ENCODE assay signal across 8 mouse cellular contexts in the genomic region with DNA sequence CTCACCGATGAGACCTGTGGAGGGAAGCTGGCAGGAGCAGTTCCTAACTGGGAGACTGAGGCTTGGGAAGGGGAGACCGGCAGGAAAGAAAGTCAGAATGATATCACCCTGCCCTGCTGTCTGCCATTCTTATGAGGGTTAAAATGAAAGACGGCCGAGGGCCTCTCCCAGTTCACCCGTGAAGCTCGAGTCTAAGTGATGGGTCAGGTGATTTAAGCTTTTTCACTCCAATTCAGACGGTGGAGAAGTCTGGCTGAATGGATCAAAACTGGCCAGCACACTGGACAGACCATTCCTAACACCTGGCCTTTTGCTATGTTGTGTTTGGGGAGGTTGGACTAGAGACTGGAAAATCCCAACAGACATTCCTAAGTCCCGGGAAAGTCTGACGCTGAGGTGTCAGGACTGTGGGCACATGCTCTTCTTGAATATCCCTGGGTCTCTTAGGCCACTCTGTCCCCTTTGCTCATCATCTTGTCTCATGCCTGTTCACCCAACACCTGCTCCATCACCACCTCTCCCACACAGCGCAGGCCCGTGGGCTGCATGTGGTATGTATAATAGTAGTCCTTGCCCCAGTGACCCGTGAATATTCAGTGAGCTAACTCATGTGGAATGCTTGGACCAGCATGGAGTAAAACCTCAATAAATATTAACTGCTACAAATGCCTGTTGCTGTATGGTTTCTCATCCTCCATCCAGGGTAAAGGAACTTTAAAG. TPM values are rescaled to one million over a fixed set of nuclear protein-coding genes. Genes with fewer than 3 reads are reported as not detected.
A peak's percentile ranks its signal among the peaks of the same experiment; 100 is the strongest.
DNase-seq lines count a peak whose midpoint lies in the region; ATAC-seq and TF ChIP-seq lines count a peak whose summit lies in the region.
"Had no signal": no experiment of that assay in that cellular context is flagged by ENCODE, and none has a peak within 500 bp of the region (broad histone marks: within the 10 kb centered on the region; RNA-seq: fewer than 3 reads in every experiment).

No protein-coding gene starts in this region.

- H3K4me3 ChIP-seq in G1E (ENCODE audit: low read depth, low read length) = peak overlapping the region; percentile 69
- H3K4me3 ChIP-seq in heart, embryonic 14.5 days (ENCODE audit: control insufficient read depth in 1 of 2, insufficient read depth in 1 of 2, low read depth in 1 of 2, low read length in 2 of 2) = peak overlapping the region; percentile 42 to 45
- H3K4me3 ChIP-seq in neural tube, embryonic 13.5 days = peak overlapping the region; percentile 42

- peak overlapping the region; percentile 98 to 100 for H3K27ac ChIP-seq in heart, embryonic 14.5 days (replicated peaks in 1 of 2; ENCODE audit: control insufficient read depth in 1 of 2, insufficient read depth in 1 of 2, low read depth in 2 of 2, low read length in 2 of 2)
- peak overlapping the region; percentile 92 for H3K27ac ChIP-seq in neural tube, embryonic 13.5 days (replicated peaks)

- H3K27me3 ChIP-seq in G1E (ENCODE audit: insufficient read depth, low read length) = peaks cover 33% of the 10 kb centered on the region
- no peaks in the 10 kb centered on the region for H3K27me3 ChIP-seq in heart, embryonic 14.5 days (ENCODE audit: control insufficient read depth, insufficient read depth, low read length)
- no peaks in the 10 kb centered on the region for H3K27me3 ChIP-seq in neural tube, embryonic 13.5 days

- no peaks in the 10 kb centered on the region for H3K36me3 ChIP-seq in G1E (replicated peaks)
- no peaks in the 10 kb centered on the region for H3K36me3 ChIP-seq in heart, embryonic 14.5 days (ENCODE audit: control insufficient read depth, insufficient read depth, low read length)
- H3K36me3 ChIP-seq in neural tube, embryonic 13.5 days = no peaks in the 10 kb centered on the region

- H3K4me1 ChIP-seq in G1E (ENCODE audit: insufficient read depth, low read depth, low read length) = peaks cover 62% of the 10 kb centered on the region
- peaks cover 54 to 64% of the 10 kb centered on the region in 2 experiments for H3K4me1 ChIP-seq in heart, embryonic 14.5 days (ENCODE audit: control insufficient read depth in 2 of 2, insufficient read depth in 2 of 2, low read length in 2 of 2)
- H3K4me1 ChIP-seq in neural tube, embryonic 13.5 days (replicated peaks) = peaks cover 62% of the 10 kb centered on the region

- no peak for DNase-seq in G1E (ENCODE audit: low spot score)
- DNase-seq in kidney, postnatal 4 days = peak; percentile 49 to 74
- DNase-seq in thymus, postnatal 14 days = no peak
- DNase-seq in adrenal gland, adult 8-10 months = no peak

- no peaks in the 10 kb centered on the region for H3K9me3 ChIP-seq in G1E (replicated peaks)
- no peaks in the 10 kb centered on the region for H3K9me3 ChIP-seq in heart, embryonic 14.5 days (ENCODE audit: control insufficient read depth, low read length)
- H3K9me3 ChIP-seq in neural tube, embryonic 13.5 days = no peaks in the 10 kb centered on the region

- peak overlapping the region; percentile 77 for H3K4me2 ChIP-seq in heart, embryonic 14.5 days (ENCODE audit: low read length)
- peak overlapping the region; percentile 73 for H3K4me2 ChIP-seq in neural tube, embryonic 13.5 days

- ATAC-seq in CD4-positive, CD25-positive, alpha-beta regulatory T cell, adult 4 months = peak; percentile 38
- ATAC-seq in G1E (ENCODE audit: extremely low read depth, insufficient number of reproducible peaks, low FRiP score, poor library complexity, severe bottlenecking) = no peak
- ATAC-seq in heart, embryonic 14.5 days (ENCODE audit: insufficient number of reproducible peaks, insufficient read depth, low FRiP score, low read depth) = no peak
- 0 out of 2 replicates have a peak, but pooled peaks have one; percentile 1 for ATAC-seq in neural tube, embryonic 13.5 days (ENCODE audit: low read depth)

- H3K9ac ChIP-seq in heart, embryonic 14.5 days (ENCODE audit: low read length) = peak overlapping the region; percentile 82
- H3K9ac ChIP-seq in neural tube, embryonic 13.5 days = peak overlapping the region; percentile 66

- 9% methylated on average over 12 of the region's 12 CpGs for WGBS in heart, embryonic 14.5 days
- WGBS in neural tube, embryonic 13.5 days = 24% methylated on average over 12 of the region's 12 CpGs

- no peak for TF ChIP-seq CTCF in G1E (IDR thresholded peaks at IDR 0.05; ENCODE audit: low read depth, low read length)

RNA-seq across cellular contexts. Expression of a gene that starts 11.4 kb away (rescaled TPM):
- not detected for polyA plus RNA-seq in CD4-positive, CD25-positive, alpha-beta regulatory T cell, adult 4 months (2017; shearing (Covaris generic))
- total RNA-seq in G1E (2014; fragmentation: Nextera tagmentation) (not detected in 2 replicates), G1E (2017) (not detected in 2 replicates)
- polyA plus RNA-seq in G1E (2012) = not detected in 2 replicates
- 0.46 and 0.96 TPM in 2 replicates for polyA plus RNA-seq in heart, embryonic 14.5 days (2014; fragmentation: Nextera tagmentation; extraction: Ambion mirVana)
- polyA plus RNA-seq in neural tube, embryonic 13.5 days (2015; fragmentation: Nextera tagmentation; extraction: Ambion mirVana) = 0.45 and 0.81 TPM in 2 replicates
- under 1 TPM in 1 of 4 experiments, not detected in 3; 0.28 TPM for total RNA-seq in adrenal gland, adult 8-10 months (2022)
- total RNA-seq: gastrocnemius, postnatal 36 days had no signal

RNA-seq across cellular contexts. Expression of a gene that starts 20.8 kb away (rescaled TPM):
- 100 to 1,000 TPM; 243 to 289 TPM for polyA plus RNA-seq in CD4-positive, CD25-positive, alpha-beta regulatory T cell, adult 4 months (2017; shearing (Covaris generic))
- total RNA-seq in G1E (2014; fragmentation: Nextera tagmentation) (14.3 and 25.7 TPM in 2 replicates), G1E (2017) (12.3 and 13.5 TPM in 2 replicates)
- 2.3 and 4.6 TPM in 2 replicates for polyA plus RNA-seq in G1E (2012)
- 34.7 and 36.9 TPM in 2 replicates for polyA plus RNA-seq in heart, embryonic 14.5 days (2014; fragmentation: Nextera tagmentation; extraction: Ambion mirVana)
- 49.0 and 55.3 TPM in 2 replicates for polyA plus RNA-seq in neural tube, embryonic 13.5 days (2015; fragmentation: Nextera tagmentation; extraction: Ambion mirVana)
- total RNA-seq in adrenal gland, adult 8-10 months (2022) = 10 to 100 TPM; 28.1 to 56.5 (median 50.6) TPM

Comparison
In these comparisons a context has a peak if more than half of its experiments do, and no peak if none do; other contexts are left out.
1. ATAC-seq: peak in CD4-positive, CD25-positive, alpha-beta regulatory T cell, adult 4 months (single experiment) and neural tube, embryonic 13.5 days (single experiment); none in G1E (single experiment) and heart, embryonic 14.5 days (single experiment).
2. DNase-seq: peak in kidney, postnatal 4 days (2 of 2); none in G1E (single experiment), thymus, postnatal 14 days (single experiment) and adrenal gland, adult 8-10 months (single experiment).
3. Peak in every context shown above with its lines, with median percentiles within 50 percentile points of each other: H3K4me3 ChIP-seq.